Mouse (Mus musculus): ENCODE measurements at regions not wholly inside any gene's neighbourhood (a gene's known extent, or its start where the extent isn't known, plus 50 kb on each side); places are given as distances from the start of the nearest gene placed in this dataset.

- TF ChIP-seq POLR2A (IDR thresholded peaks at IDR 0.05; ENCODE audit: borderline replicate concordance, control insufficient read depth, low read depth, low read length): no peak
- TF ChIP-seq CTCF (IDR thresholded peaks at IDR 0.05; ENCODE audit: control insufficient read depth, insufficient read depth, low read length): no peak
Measured at GRCm38 (mm10) chr15:61299796-61300195, 377.0 kb upstream of the A1bg start.
